Mouse (Mus musculus): ENCODE measurements around the gene Mat1a. TPM values are rescaled to one million over a fixed set of nuclear protein-coding genes. Genes with fewer than 3 reads are reported as not detected.

The Mat1a gene
- polyA plus RNA-seq, 1 experiment from 2014 or later: not detected

DNA sequence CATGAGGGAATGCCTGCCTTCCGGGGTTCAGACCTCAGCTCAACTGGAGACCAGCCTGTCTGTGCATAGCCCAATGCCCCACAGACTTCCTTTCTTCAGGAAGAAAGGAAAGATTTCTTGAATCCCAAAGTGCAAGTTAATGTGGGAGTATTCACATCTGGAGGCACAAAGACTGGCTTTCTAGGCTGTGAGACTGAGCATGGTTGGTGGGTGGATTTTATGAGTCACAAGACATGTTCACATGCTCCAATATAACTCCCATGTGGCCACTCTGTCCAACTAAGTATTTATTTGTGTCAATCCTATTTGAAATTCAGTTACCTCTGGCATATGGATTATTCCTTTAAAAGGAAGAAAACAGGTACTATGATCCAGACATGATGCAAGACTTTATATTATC is 6.1 kb upstream of the Mat1a start:
- 74% methylated on average over 1 of the region's 1 CpGs for WGBS
- Histone ChIP-seq H3K4me2 (no peak overlapping the region), H3K4me3 (no peak overlapping the region), H3K36me3 (no peaks in the 10 kb centered on the region), H3K9me3 (no peaks in the 10 kb centered on the region), H3K4me1 (replicated peaks) (no peaks in the 10 kb centered on the region), H3K27ac (replicated peaks) (no peak overlapping the region), H3K27me3 (no peaks in the 10 kb centered on the region), H3K9ac (no peak overlapping the region)
- ATAC-seq (ENCODE audit: low FRiP score, low read depth): no peak

GRCm38 (mm10) chr14:41100712-41101111 is 4.1 kb upstream of the Mat1a start:
- no peaks in the 10 kb centered on the region for H3K9me3 ChIP-seq
- no peaks in the 10 kb centered on the region for H3K27me3 ChIP-seq
- H3K4me1 ChIP-seq (replicated peaks): no peaks in the 10 kb centered on the region
- no peak overlapping the region for H3K27ac ChIP-seq (replicated peaks)
- no peak for ATAC-seq (ENCODE audit: low FRiP score, low read depth)
- no peak overlapping the region for H3K4me2 ChIP-seq
- 88% methylated on average over 3 of the region's 3 CpGs for WGBS
- no peak overlapping the region for H3K9ac ChIP-seq
- H3K36me3 ChIP-seq: no peaks in the 10 kb centered on the region
- H3K4me3 ChIP-seq: no peak overlapping the region

- Histone ChIP-seq H3K4me1 (replicated peaks) (no peaks in the 10 kb centered on the region), H3K27ac (replicated peaks) (no peak overlapping the region), H3K4me3 (no peak overlapping the region), H3K9me3 (no peaks in the 10 kb centered on the region), H3K9ac (no peak overlapping the region), H3K36me3 (no peaks in the 10 kb centered on the region), H3K4me2 (no peak overlapping the region), H3K27me3 (no peaks in the 10 kb centered on the region)
- ATAC-seq (ENCODE audit: low FRiP score, low read depth): no peak
- 90% methylated on average over 5 of the region's 5 CpGs for WGBS
These were observed 3.6 kb upstream of the Mat1a start for GRCm38 (mm10) chr14:41101242-41101641.

DNA sequence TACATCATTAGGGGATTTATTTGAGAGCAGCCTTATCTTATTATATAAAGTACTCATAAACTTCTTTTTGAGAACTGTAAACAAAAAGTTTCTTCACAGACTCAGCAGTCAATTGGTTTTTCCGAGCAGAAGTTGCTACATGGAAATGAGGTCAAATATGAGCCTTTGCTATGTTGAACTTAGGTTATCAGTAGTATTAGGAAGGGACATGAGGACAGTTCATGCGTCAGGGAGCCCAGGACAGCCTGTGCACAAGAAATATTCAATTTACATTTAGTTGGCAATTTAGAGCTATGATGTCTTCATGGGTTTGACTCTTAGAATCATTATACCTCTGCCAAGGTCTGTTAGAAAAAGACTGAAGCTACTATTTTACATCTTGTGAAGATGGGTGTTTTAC is 2.6 kb upstream of the Mat1a start:
- no peak overlapping the region for H3K4me2 ChIP-seq
- H3K9ac ChIP-seq: no peak overlapping the region
- H3K9me3 ChIP-seq: no peaks in the 10 kb centered on the region
- no peak overlapping the region for H3K27ac ChIP-seq (replicated peaks)
- H3K4me1 ChIP-seq (replicated peaks): no peaks in the 10 kb centered on the region
- ATAC-seq (ENCODE audit: low FRiP score, low read depth): no peak
- H3K27me3 ChIP-seq: no peaks in the 10 kb centered on the region
- H3K36me3 ChIP-seq: no peaks in the 10 kb centered on the region
- H3K4me3 ChIP-seq: no peak overlapping the region
- WGBS: 94% methylated on average over 2 of the region's 2 CpGs

DNA sequence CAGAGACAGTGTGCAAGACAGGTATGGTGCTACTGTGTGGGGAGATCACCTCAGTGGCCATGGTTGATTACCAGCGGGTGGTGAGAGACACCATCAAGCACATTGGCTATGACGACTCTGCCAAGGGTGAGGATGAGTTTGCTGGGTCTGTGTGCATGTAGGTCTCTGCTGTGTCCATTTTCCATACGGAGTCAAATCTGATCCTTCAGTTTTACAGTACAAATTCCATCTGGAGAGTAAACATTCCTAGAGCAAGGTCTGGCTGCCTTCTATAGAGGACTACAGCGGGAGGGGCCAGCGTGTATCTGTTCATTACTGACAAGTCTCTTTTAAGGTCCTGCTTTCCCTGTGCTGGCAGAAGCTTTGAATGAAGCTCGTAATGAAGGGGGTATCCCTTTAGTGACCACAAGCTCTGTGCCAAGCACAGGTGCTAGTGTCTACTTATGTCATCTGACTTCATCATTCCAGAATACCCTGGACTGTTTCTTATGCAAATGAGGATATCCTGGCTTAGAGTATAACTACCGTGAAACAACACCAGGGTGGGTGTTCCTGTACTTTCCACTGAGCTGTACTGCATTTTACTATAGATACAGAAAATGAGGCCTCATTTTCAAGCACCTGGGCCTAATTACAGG is 6.3 kb downstream of the Mat1a start:
- WGBS: 93% methylated on average over 7 of the region's 7 CpGs
- ATAC-seq (ENCODE audit: low FRiP score, low read depth): no peak

GRCm38 (mm10) chr14:41112944-41113343 is 8.1 kb downstream of the Mat1a start:
- Histone ChIP-seq H3K9me3 (no peaks in the 10 kb centered on the region), H3K4me2 (no peak overlapping the region), H3K27me3 (no peaks in the 10 kb centered on the region), H3K9ac (no peak overlapping the region), H3K4me1 (replicated peaks) (no peaks in the 10 kb centered on the region), H3K4me3 (no peak overlapping the region), H3K36me3 (no peaks in the 10 kb centered on the region), H3K27ac (replicated peaks) (no peak overlapping the region)
- ATAC-seq (ENCODE audit: low FRiP score, low read depth): no peak
- WGBS: 88% methylated on average over 4 of the region's 4 CpGs

More for the DNA sequence above, 6.3 kb downstream of the Mat1a start:
- Histone ChIP-seq H3K9ac (no peak overlapping the region), H3K27ac (replicated peaks) (no peak overlapping the region), H3K4me1 (replicated peaks) (no peaks in the 10 kb centered on the region), H3K36me3 (no peaks in the 10 kb centered on the region), H3K9me3 (no peaks in the 10 kb centered on the region), H3K27me3 (no peaks in the 10 kb centered on the region), H3K4me3 (no peak overlapping the region), H3K4me2 (no peak overlapping the region)

DNA sequence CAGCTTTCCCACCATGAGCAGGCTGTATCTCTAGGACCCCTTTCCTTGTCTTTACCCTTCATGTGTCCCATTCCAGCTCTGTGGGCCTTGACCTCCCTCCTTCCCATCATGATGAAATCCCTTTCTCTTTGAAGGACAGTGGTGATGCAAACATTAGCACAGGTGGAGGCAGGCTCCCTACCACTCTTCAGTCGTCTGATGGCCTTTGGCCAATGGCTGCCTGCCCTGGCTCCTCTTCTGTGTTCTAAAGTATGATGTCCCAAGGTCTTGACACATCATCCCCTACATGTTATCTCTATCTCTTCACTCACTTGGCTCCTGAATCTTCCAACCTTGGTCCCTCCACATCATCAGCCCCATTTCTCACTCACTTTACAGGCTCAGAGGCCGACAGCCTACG is 11.4 kb downstream of the Mat1a start:
- no peak overlapping the region for H3K4me2 ChIP-seq
- WGBS: 86% methylated on average over 3 of the region's 3 CpGs
- H3K9ac ChIP-seq: no peak overlapping the region
- no peak overlapping the region for H3K27ac ChIP-seq (replicated peaks)
- no peak for ATAC-seq (ENCODE audit: low FRiP score, low read depth)
- no peaks in the 10 kb centered on the region for H3K4me1 ChIP-seq (replicated peaks)
- no peaks in the 10 kb centered on the region for H3K27me3 ChIP-seq
- H3K4me3 ChIP-seq: no peak overlapping the region
- no peaks in the 10 kb centered on the region for H3K9me3 ChIP-seq
- no peaks in the 10 kb centered on the region for H3K36me3 ChIP-seq

DNA sequence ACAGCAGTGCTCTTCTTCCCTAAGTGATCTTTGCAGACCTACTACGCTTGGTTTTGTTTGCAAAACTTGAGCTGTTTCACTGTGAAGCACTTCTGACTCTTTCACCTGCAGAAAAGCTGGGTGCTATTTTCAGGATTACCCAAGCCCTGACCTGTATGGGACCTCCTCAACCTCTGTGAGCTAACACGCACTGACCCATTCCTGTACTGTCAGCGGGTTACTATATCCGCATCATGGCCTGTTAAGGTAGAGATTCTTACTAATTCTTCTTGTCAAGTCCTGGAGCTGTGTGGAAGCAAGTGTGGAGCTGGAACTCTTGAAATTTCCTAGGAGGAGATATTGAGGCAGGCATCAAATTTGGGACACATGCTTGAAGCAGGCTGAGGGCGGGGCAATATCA is 19.8 kb downstream of the Mat1a start:
- WGBS: 85% methylated on average over 5 of the region's 5 CpGs
- Histone ChIP-seq H3K36me3 (no peaks in the 10 kb centered on the region), H3K4me3 (no peak overlapping the region), H3K4me1 (replicated peaks) (no peaks in the 10 kb centered on the region), H3K9me3 (no peaks in the 10 kb centered on the region), H3K9ac (no peak overlapping the region), H3K27me3 (no peaks in the 10 kb centered on the region), H3K27ac (replicated peaks) (no peak overlapping the region), H3K4me2 (no peak overlapping the region)
- ATAC-seq (ENCODE audit: low FRiP score, low read depth): no peak

DNA sequence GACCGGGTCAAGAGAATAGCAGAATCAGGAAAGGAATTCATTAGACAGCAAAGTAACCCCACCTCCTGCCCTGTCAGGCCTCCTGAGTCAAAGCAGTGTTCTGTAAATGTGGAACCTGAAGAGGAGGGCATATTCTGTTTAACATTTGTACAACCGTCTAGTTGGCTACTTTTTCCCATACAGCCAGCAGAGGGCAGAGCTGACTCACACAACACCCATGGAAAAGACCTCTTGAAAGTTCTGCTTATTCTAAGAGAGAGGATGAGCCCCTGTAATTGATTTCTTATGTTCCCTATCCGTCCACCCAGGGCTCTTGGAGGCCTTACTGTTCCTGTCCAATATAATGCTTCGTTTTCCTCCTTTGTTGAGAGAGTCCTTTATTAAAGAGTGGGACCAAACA is 23.2 kb downstream of the Mat1a start:
- H3K27me3 ChIP-seq: no peaks in the 10 kb centered on the region
- ATAC-seq (ENCODE audit: low FRiP score, low read depth): peak; percentile 72; the same call in 1 of the 2 replicates

DNA sequence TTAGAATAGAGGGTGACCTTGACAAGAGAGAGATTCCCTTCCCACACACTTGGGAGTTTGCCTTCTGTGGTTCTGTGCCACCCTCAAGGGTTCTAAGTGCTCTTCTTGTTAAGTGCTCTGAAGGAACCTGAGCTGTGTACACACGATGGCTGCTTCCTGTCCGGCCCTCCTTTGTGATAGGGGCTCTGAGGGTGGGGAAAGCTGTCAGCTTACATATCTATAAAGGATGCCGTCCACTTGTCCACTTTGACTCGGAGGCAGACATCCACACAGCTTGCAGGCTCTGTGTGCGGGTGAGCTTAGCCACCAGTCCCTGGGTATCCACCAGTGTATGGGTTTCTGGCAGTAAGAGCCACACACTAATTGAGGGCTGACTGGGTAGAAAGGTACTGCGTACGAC is 26.7 kb downstream of the Mat1a start, which contains the start of gene Sftpa1:
Gene Sftpa1, plus strand, starts transcription at position 243 of the 400 bp plus-strand sequence.
- H3K9ac ChIP-seq: no peak within 1 kb of the TSS
- H3K27ac ChIP-seq (replicated peaks): no peak within 1 kb of the TSS
- no peak within 1 kb of the TSS for H3K4me2 ChIP-seq
- no peak within 1 kb of the TSS for H3K4me3 ChIP-seq
- 89% methylated on average over 7 of the region's 7 CpGs for WGBS
- H3K36me3 ChIP-seq: no peaks in the 10 kb centered on the region
- no peaks in the 10 kb centered on the region for H3K9me3 ChIP-seq
- no peaks in the 10 kb centered on the region for H3K27me3 ChIP-seq
- no peak for ATAC-seq (ENCODE audit: low FRiP score, low read depth)
- H3K4me1 ChIP-seq (replicated peaks): no peaks in the 10 kb centered on the region

More for the DNA sequence above, 23.2 kb downstream of the Mat1a start:
- WGBS: 27% methylated on average over 4 of the region's 4 CpGs
- no peak overlapping the region for H3K27ac ChIP-seq (replicated peaks)
- no peak overlapping the region for H3K4me3 ChIP-seq
- H3K9ac ChIP-seq: no peak overlapping the region
- H3K4me2 ChIP-seq: no peak overlapping the region
- no peaks in the 10 kb centered on the region for H3K36me3 ChIP-seq
- H3K4me1 ChIP-seq (replicated peaks): no peaks in the 10 kb centered on the region
- H3K9me3 ChIP-seq: no peaks in the 10 kb centered on the region

GRCm38 (mm10) chr14:41137006-41137405 is 32.2 kb downstream of the Mat1a start:
- H3K4me2 ChIP-seq: no peak overlapping the region
- H3K4me3 ChIP-seq: no peak overlapping the region
- no peak overlapping the region for H3K9ac ChIP-seq
- no peak overlapping the region for H3K27ac ChIP-seq (replicated peaks)
- H3K36me3 ChIP-seq: no peaks in the 10 kb centered on the region
- H3K27me3 ChIP-seq: no peaks in the 10 kb centered on the region
- no peak for ATAC-seq (ENCODE audit: low FRiP score, low read depth)
- H3K9me3 ChIP-seq: no peaks in the 10 kb centered on the region
- no peaks in the 10 kb centered on the region for H3K4me1 ChIP-seq (replicated peaks)

DNA sequence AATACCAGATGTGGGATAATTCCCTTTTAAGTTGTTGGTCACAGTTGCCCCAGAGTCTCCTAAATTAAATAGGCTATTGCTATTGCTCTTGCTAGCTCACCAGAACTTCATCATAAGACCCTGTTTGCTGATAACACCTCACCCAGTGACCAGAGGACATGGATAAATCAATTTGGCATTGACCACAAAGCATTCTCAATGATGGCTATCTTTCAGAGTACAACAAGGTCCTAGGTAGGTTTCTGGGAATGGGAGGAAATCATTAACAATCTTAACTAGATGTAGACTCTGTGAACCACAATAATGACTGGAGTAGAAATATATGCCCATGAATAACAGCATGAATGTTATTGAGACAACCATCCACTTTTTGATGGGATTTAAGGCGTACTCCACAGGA is 35.9 kb downstream of the Mat1a start:
- no peak overlapping the region for H3K27ac ChIP-seq (replicated peaks)
- H3K4me3 ChIP-seq: no peak overlapping the region
- H3K9me3 ChIP-seq: no peaks in the 10 kb centered on the region
- no peak for ATAC-seq (ENCODE audit: low FRiP score, low read depth)
- no peak overlapping the region for H3K4me2 ChIP-seq
- no peaks in the 10 kb centered on the region for H3K27me3 ChIP-seq
- no peaks in the 10 kb centered on the region for H3K36me3 ChIP-seq
- WGBS: 98% methylated on average over 1 of the region's 1 CpGs
- H3K4me1 ChIP-seq (replicated peaks): no peaks in the 10 kb centered on the region
- H3K9ac ChIP-seq: no peak overlapping the region

DNA sequence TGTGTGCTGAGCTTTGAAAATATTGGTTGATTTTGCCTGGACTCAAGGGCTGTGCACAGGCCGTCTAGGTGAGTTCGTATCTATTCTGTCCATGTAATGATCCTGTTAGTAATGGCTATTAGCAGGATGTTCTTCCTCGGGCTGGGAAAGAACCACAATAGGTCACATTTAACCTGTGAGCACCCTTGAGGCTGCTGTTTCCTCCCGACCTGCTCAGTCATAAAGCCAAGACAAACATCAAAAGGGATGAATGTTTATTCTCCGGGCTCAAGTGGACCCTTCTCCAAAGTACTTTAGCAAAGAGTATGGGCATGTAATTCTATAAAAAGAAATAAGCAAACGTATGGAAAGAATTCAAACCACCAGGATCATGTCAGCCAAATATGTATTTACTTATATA is 41.2 kb downstream of the Mat1a start:
- no peak overlapping the region for H3K27ac ChIP-seq (replicated peaks)
- no peak for ATAC-seq (ENCODE audit: low FRiP score, low read depth)
- H3K4me2 ChIP-seq: no peak overlapping the region
- H3K27me3 ChIP-seq: no peaks in the 10 kb centered on the region
- no peaks in the 10 kb centered on the region for H3K36me3 ChIP-seq
- H3K9me3 ChIP-seq: no peaks in the 10 kb centered on the region
- H3K4me1 ChIP-seq (replicated peaks): no peaks in the 10 kb centered on the region
- no peak overlapping the region for H3K4me3 ChIP-seq
- WGBS: 76% methylated on average over 6 of the region's 6 CpGs
- H3K9ac ChIP-seq: no peak overlapping the region

Measured in hindbrain, embryonic 15.5 days (tissue).